Mouse (Mus musculus): ENCODE data around the gene Rpia. TPM values are rescaled to one million over a fixed set of nuclear protein-coding genes. Genes with fewer than 3 reads are reported as not detected.

Gene Rpia
- polyA plus RNA-seq, 2 experiments, result 4.7 to 36.7 TPM

GRCm38 (mm10) chr6:70747702-70748101 lies 44.3 kb downstream of the Rpia start:
- Histone ChIP-seq H3K4me1 (replicated peaks; ENCODE audit: control insufficient read depth in 2 of 2, insufficient read depth in 2 of 2, low read length in 1 of 2) (peaks cover 12 to 15% of the 10 kb centered on the region in 2 experiments), H3K9me3 (ENCODE audit: control insufficient read depth, low read length) (no peaks in the 10 kb centered on the region), H3K4me2 (ENCODE audit: low read depth) (no peak overlapping the region), H3K27ac (no peak overlapping the region), H3K36me3 (replicated peaks; ENCODE audit: control insufficient read depth, insufficient read depth, low read depth) (no peaks in the 10 kb centered on the region), H3K4me3 (ENCODE audit: insufficient read depth in 1 of 2, low read depth in 2 of 2, low read length in 2 of 2) (no peak overlapping the region), H3K27me3 (ENCODE audit: control insufficient read depth, insufficient read depth, low read length) (no peaks in the 10 kb centered on the region), H3K9ac (replicated peaks) (no peak overlapping the region)
- ATAC-seq (ENCODE audit: insufficient read depth), result no peak
- WGBS (ENCODE audit: insufficient replicate concordance), result 88% methylated on average over 5 of the region's 5 CpGs
- DNase-seq (ENCODE audit: low read depth in 3 of 3, low spot score in 3 of 3), result no peak
- no peak for TF ChIP-seq CTCF (IDR thresholded peaks at IDR 0.05; ENCODE audit: low read depth)
- no peak for TF ChIP-seq EP300 (IDR thresholded peaks at IDR 0.05; ENCODE audit: low read depth)

- Histone ChIP-seq H3K4me2 (ENCODE audit: low read depth) (no peak overlapping the region), H3K4me3 (ENCODE audit: insufficient read depth in 1 of 2, low read depth in 2 of 2, low read length in 2 of 2) (no peak overlapping the region), H3K27me3 (ENCODE audit: control insufficient read depth, insufficient read depth, low read length) (no peaks in the 10 kb centered on the region), H3K4me1 (replicated peaks; ENCODE audit: control insufficient read depth in 2 of 2, insufficient read depth in 2 of 2, low read length in 1 of 2) (peaks cover 10 to 15% of the 10 kb centered on the region in 2 experiments), H3K9ac (replicated peaks) (no peak overlapping the region), H3K36me3 (replicated peaks; ENCODE audit: control insufficient read depth, insufficient read depth, low read depth) (no peaks in the 10 kb centered on the region), H3K9me3 (ENCODE audit: control insufficient read depth, low read length) (no peaks in the 10 kb centered on the region), H3K27ac (no peak overlapping the region)
- no peak for DNase-seq (ENCODE audit: low read depth in 3 of 3, low spot score in 3 of 3)
- TF ChIP-seq EP300 (IDR thresholded peaks at IDR 0.05; ENCODE audit: low read depth) (no peak), CTCF (IDR thresholded peaks at IDR 0.05; ENCODE audit: low read depth) (no peak)
- ATAC-seq (ENCODE audit: insufficient read depth), result no peak
- WGBS (ENCODE audit: insufficient replicate concordance), result 76% methylated on average over 5 of the region's 5 CpGs
Measured at GRCm38 (mm10) chr6:70743902-70744301, 48.1 kb downstream of the Rpia start.

DNA sequence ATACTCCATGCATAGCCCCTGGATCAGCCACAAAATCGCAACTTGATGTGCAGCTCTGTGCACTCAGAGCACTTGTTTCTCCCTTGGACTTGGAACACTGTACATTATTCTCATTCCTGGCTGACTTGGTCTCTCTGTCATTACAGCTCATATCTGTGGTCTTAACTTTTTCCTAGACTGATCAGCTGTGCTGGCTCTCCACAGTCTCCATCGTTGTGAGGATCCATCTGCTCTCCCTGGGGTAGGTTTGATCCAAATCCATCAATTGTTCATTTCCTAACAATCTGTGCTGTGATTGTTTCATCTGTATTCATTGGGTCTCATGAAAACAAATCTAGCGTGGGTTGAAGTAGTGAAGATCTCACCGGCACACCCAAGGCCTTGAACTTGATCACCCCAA lies 49.2 kb downstream of the Rpia start:
- H3K4me3 ChIP-seq (ENCODE audit: insufficient read depth in 1 of 2, low read depth in 2 of 2, low read length in 2 of 2), result no peak overlapping the region
- TF ChIP-seq CTCF (IDR thresholded peaks at IDR 0.05; ENCODE audit: low read depth) (no peak), EP300 (IDR thresholded peaks at IDR 0.05; ENCODE audit: low read depth) (no peak)
- H3K9me3 ChIP-seq (ENCODE audit: control insufficient read depth, low read length), result no peaks in the 10 kb centered on the region
- DNase-seq (ENCODE audit: low read depth in 3 of 3, low spot score in 3 of 3) (no peak), ATAC-seq (ENCODE audit: insufficient read depth) (no peak)
- H3K4me2 ChIP-seq (ENCODE audit: low read depth), result no peak overlapping the region
- H3K36me3 ChIP-seq (replicated peaks; ENCODE audit: control insufficient read depth, insufficient read depth, low read depth), result no peaks in the 10 kb centered on the region
- no peak overlapping the region for H3K9ac ChIP-seq (replicated peaks)
- H3K27ac ChIP-seq, result no peak overlapping the region
- 84% methylated on average over 4 of the region's 4 CpGs for WGBS (ENCODE audit: insufficient replicate concordance)
- H3K27me3 ChIP-seq (ENCODE audit: control insufficient read depth, insufficient read depth, low read length), result no peaks in the 10 kb centered on the region
- H3K4me1 ChIP-seq (replicated peaks; ENCODE audit: control insufficient read depth in 2 of 2, insufficient read depth in 2 of 2, low read length in 1 of 2), result peaks cover 11 to 17% of the 10 kb centered on the region in 2 experiments

DNA sequence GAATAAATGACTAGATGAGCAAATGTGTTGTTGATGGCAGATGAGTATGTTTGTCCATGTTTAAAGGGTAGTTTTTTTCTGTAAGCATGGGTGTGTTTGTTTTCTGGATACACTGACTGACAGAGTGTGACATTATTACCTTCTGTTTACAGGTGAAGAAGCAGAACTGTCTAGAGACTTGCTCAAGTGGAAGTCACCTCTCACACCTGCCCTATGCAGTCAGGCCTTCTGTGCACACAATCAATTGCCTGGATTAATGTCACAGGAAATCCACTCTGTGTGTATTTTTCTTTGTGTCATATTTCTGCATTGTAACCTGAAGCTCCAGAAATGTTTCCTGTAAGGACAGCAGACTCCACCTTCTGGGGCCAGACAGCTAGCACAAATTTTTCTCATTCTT lies 51.5 kb downstream of the Rpia start:
- no peak overlapping the region for H3K4me2 ChIP-seq (ENCODE audit: low read depth)
- ATAC-seq (ENCODE audit: insufficient read depth) (no peak), DNase-seq (ENCODE audit: low read depth in 3 of 3, low spot score in 3 of 3) (no peak)
- H3K9me3 ChIP-seq (ENCODE audit: control insufficient read depth, low read length), result no peaks in the 10 kb centered on the region
- no peaks in the 10 kb centered on the region for H3K27me3 ChIP-seq (ENCODE audit: control insufficient read depth, insufficient read depth, low read length)
- H3K4me3 ChIP-seq (ENCODE audit: insufficient read depth in 1 of 2, low read depth in 2 of 2, low read length in 2 of 2), result no peak overlapping the region
- no peaks in the 10 kb centered on the region for H3K36me3 ChIP-seq (replicated peaks; ENCODE audit: control insufficient read depth, insufficient read depth, low read depth)
- no peak overlapping the region for H3K27ac ChIP-seq
- peaks cover 13 to 20% of the 10 kb centered on the region in 2 experiments for H3K4me1 ChIP-seq (replicated peaks; ENCODE audit: control insufficient read depth in 2 of 2, insufficient read depth in 2 of 2, low read length in 1 of 2)
- TF ChIP-seq CTCF (IDR thresholded peaks at IDR 0.05; ENCODE audit: low read depth) (no peak), EP300 (IDR thresholded peaks at IDR 0.05; ENCODE audit: low read depth) (no peak)
- H3K9ac ChIP-seq (replicated peaks), result no peak overlapping the region

GRCm38 (mm10) chr6:70739456-70739855 lies 52.6 kb downstream of the Rpia start:
- H3K36me3 ChIP-seq (replicated peaks; ENCODE audit: control insufficient read depth, insufficient read depth, low read depth), result no peaks in the 10 kb centered on the region
- ATAC-seq (ENCODE audit: insufficient read depth), result no peak
- no peak overlapping the region for H3K4me2 ChIP-seq (ENCODE audit: low read depth)
- H3K27ac ChIP-seq, result no peak overlapping the region
- 36% methylated on average over 1 of the region's 1 CpGs for WGBS (ENCODE audit: insufficient replicate concordance)
- H3K9me3 ChIP-seq (ENCODE audit: control insufficient read depth, low read length), result no peaks in the 10 kb centered on the region
- no peak for TF ChIP-seq CTCF (IDR thresholded peaks at IDR 0.05; ENCODE audit: low read depth)
- TF ChIP-seq EP300 (IDR thresholded peaks at IDR 0.05; ENCODE audit: low read depth), result no peak
- H3K9ac ChIP-seq (replicated peaks), result no peak overlapping the region
- no peak overlapping the region for H3K4me3 ChIP-seq (ENCODE audit: insufficient read depth in 1 of 2, low read depth in 2 of 2, low read length in 2 of 2)
- no peaks in the 10 kb centered on the region for H3K27me3 ChIP-seq (ENCODE audit: control insufficient read depth, insufficient read depth, low read length)
- no peak for DNase-seq (ENCODE audit: low read depth in 3 of 3, low spot score in 3 of 3)
- peaks cover 10 to 17% of the 10 kb centered on the region in 2 experiments for H3K4me1 ChIP-seq (replicated peaks; ENCODE audit: control insufficient read depth in 2 of 2, insufficient read depth in 2 of 2, low read length in 1 of 2)

Measured in liver, embryonic 14.5 days (tissue).